Mouse (Mus musculus) mesoderm, embryonic 11.5 days (tissue): ENCODE data around the gene Foxp1.
A peak's percentile ranks its signal among the peaks of the same experiment; 100 is the strongest.

Experiments
- DNase-seq: peaks from one replicate; pipeline ENCODE4 v3.0.0-alpha.2; 2012; ENCODE audit warnings: low read depth, low spot score

Gene Foxp1

GRCm38 (mm10) chr6:99206437-99206870 is 316.1 kb downstream of the Foxp1 start:
- DNase-seq: no peak

GRCm38 (mm10) chr6:99205587-99206436 is 316.7 kb downstream of the Foxp1 start:
- DNase-seq: no peak

- DNase-seq: peak; percentile 41
These were observed 317.5 kb downstream of the Foxp1 start for GRCm38 (mm10) chr6:99204780-99205586.

GRCm38 (mm10) chr6:99204052-99204779 is 318.3 kb downstream of the Foxp1 start:
- peak; percentile 63 for DNase-seq

- DNase-seq: no peak
These were observed 319.3 kb downstream of the Foxp1 start for GRCm38 (mm10) chr6:99203231-99203630.

GRCm38 (mm10) chr6:99202781-99203180 is 319.7 kb downstream of the Foxp1 start:
- DNase-seq: no peak

GRCm38 (mm10) chr6:99201271-99201705 is 321.2 kb downstream of the Foxp1 start:
- DNase-seq: peak; percentile 67

GRCm38 (mm10) chr6:99200656-99201055 is 321.9 kb downstream of the Foxp1 start:
- peak; percentile 58 for DNase-seq

GRCm38 (mm10) chr6:99199277-99199676 is 323.2 kb downstream of the Foxp1 start:
- no peak for DNase-seq

- DNase-seq: no peak
These were observed 328.8 kb downstream of the Foxp1 start for GRCm38 (mm10) chr6:99193697-99194096.

- DNase-seq: no peak
These were observed 330.8 kb downstream of the Foxp1 start for GRCm38 (mm10) chr6:99191636-99192137.

GRCm38 (mm10) chr6:99191041-99191635 is 331.4 kb downstream of the Foxp1 start:
- DNase-seq: no peak

GRCm38 (mm10) chr6:99189967-99190366 is 332.6 kb downstream of the Foxp1 start:
- peak; percentile 73 for DNase-seq

- no peak for DNase-seq
These were observed 333.9 kb downstream of the Foxp1 start for GRCm38 (mm10) chr6:99188366-99189216.

- no peak for DNase-seq
These were observed 334.6 kb downstream of the Foxp1 start for GRCm38 (mm10) chr6:99187914-99188313.

- DNase-seq: no peak
These were observed 335.1 kb downstream of the Foxp1 start for GRCm38 (mm10) chr6:99187415-99187814.

- DNase-seq: no peak
These were observed 336.0 kb downstream of the Foxp1 start for GRCm38 (mm10) chr6:99186569-99186968.

GRCm38 (mm10) chr6:99185797-99186196 is 336.7 kb downstream of the Foxp1 start:
- DNase-seq: no peak

GRCm38 (mm10) chr6:99184051-99184450 is 338.5 kb downstream of the Foxp1 start:
- DNase-seq: no peak

GRCm38 (mm10) chr6:99182777-99183176 is 339.7 kb downstream of the Foxp1 start:
- no peak for DNase-seq
